Mouse (Mus musculus) frontal cortex, postnatal 36 days (tissue): ENCODE data around the gene Ccm2l.

Experiments
- DNase-seq, 2 experiments: peaks; one replicate each; pipeline ENCODE4 v3.0.0; 2022; ENCODE audit warnings: low spot score in 2 of 2

Ccm2l gene

DNA sequence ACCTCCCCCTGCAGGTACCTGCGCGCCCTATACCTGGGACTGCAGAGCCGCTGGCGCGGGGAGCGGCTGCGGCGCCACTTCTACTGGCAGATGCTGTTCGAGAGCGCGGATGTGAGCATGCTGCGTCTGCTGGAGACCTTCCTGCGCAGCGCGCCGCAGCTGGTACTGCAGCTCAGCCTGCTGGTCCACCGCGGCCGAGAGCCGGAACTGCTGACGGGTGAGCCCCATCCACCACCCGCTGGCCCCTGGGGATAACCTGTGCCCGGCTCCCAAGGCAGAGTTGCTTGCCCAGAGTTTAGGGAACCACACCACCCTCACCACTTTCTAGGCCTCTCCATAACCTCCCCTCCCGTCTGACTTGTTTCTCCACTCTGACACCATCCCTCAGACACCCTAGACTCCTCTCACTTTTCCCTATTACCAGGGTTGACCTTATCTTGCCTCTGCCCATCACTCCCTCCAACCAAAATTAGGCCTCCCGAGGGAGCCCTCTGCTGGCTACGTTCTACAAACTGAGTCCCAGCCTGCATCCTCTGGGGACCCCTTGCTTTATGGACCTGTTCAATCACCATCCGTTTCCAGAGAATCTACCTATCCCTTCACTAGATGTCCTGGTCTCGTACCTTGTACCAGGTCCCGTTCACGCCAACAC lies 12.9 kb upstream of the Ccm2l start:
- DNase-seq: no peak

DNA sequence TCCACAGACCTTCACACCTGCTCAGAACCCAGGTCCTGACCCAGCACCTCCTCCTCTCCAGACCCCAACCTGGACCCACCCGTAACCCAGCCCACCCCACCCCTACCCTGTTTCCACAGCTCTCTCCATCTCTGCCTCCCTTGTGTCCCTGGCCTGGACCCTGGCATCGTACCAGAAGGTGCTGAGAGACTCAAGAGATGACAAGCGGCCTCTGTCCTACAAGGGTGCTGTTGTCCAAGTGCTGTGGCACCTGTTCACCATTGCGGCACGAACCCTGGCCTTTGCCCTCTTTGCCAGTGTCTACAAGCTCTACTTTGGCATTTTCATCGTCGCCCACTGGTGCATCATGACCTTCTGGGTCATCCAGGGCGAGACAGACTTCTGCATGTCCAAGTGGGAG lies 11.9 kb upstream of the Ccm2l start:
- DNase-seq: no peak

DNA sequence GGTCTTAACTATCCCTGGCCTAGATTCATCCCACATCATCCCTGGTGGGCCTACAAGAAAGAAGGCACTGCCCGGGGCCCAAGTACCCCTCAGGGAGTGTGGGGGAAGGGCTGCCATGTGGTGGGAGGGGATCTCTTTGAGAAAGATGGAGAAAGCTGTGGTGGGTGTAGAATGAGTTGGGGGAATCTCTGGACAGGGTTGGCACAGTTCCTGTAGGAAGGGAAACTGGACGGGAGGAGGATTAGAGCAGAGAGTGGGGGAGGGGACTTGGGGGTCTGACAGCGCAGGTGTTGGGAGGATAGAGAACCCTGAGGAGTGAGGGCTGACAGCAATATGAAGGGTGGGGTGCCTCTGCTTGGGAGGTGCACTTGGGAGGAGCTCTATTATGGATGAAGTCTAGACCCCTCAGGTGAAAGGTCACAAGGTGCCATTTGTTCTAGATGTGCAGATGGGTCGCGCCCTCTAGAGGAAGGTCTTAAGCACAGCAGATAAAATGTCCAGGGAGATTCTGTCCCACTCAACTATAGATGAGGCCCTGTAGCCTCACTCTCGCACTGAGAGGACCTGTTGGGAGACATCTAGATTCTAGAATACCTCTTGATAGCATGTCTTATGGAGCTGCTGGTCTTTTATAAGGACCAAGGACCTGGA lies 10.4 kb upstream of the Ccm2l start:
- DNase-seq: no peak

DNA sequence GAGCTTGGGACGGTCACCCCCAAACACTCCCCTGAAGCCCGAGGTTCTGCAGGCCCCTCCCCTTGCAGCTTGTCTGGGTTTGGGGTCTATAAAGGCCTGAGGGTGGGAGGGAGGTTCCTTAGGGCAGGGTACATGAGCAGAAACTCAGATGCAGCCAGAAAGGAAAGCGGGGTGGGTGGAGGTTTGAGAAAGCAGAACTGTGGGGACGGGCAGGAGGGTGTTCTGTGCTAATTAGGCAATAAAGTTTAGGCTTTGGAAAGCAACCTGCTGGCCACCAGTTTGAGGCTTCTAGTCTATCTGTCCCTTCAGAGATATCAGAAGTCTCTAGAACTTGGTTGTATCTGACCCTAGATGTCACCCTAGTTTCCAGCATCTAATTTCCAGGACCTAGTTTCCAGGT lies 7.4 kb upstream of the Ccm2l start:
- no peak for DNase-seq

DNA sequence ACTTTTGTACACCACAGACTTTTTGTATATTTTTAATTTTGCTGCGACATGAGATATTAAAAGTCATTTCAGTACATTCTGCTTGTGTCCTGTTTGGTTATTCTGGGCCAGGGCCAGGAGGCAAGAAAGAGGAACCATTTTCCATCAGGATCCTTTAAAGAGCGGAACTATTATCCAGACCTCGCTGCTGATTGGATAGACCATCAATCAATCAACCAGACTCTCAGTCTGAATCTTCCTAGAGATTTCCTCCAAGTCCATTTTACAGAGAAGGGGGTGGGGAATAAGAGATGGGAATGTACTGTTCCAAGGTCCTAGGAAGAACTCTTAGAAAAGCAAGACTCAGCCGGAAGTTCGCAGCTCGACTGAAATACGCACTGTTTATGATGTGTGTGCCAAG lies 5.5 kb upstream of the Ccm2l start:
- no peak for DNase-seq

DNA sequence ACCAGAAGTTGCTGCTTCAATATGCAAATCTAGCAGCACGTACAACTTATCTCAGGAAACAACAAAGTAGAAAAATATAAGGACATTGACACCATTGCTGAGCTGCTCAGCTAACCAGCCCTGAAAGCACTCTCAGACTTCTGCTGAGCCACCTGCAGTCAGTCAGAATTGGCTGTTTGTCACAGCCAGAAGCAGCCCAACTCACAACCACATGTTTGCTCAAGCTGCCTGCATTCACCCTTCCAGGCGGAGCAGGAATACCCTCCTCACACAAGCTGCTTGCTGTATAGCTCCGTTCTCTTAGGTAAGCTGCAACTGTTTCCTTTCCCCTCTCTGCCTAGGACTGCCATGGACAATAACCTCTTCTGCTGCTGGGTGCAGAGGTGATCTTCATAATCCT lies 2.4 kb upstream of the Ccm2l start:
- DNase-seq: no peak

DNA sequence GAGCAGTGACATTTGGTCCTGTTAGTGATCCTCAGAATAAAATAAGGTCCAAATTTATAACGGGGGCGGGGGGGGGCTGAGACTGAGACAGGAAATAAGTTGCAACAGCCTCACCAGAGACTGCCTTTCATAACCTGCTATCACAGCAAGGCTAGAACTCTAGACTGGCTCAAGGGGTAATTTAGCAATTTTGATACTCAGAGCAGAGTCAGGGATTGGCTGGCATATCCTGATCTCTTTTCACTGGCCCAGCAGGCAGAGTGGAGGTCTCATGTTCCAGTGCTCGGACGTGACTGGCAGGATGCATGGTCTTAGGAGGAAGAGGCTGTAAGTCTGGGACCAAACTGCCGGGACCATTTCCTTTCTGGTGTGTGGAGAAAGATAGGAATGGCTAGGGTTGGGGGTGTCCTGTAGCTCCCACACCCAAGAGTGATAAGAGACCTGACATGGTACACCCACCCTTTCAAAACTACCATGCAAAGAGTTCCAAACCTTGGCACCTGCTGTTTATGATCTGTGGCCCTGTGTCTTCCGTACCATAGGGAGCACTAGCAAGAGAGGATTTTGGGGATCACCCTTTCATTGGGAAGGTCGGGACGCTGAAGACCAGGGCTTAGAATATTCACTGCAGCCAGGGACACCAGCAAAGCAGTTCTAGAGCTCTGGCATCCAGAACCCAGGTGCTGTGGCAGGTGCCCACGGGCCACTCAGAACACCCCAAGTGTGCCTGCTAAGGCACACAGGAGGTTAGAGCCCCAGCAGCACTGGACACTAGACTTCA lies 1.4 kb upstream of the Ccm2l start:
- no peak for DNase-seq

DNA sequence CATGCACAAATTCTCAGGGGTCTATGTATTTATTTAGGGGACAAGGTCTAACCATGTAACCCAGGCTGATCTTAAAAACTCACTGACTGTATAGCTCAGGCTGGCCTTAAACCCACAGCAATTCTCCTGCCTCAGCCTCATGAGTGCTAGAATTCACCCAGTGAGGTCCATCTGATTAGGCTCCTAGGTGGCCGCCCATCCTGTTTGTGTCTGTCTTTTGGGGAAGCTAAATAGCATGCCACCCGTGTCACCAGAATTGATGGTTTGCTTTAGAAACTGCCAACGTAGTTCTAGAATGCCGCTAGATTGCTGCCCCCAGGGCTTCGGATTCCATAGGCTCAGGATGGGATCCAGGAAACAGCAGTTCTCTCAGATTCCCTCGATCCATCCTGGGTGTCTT lies 1.2 kb downstream of the Ccm2l start:
- no peak for DNase-seq

DNA sequence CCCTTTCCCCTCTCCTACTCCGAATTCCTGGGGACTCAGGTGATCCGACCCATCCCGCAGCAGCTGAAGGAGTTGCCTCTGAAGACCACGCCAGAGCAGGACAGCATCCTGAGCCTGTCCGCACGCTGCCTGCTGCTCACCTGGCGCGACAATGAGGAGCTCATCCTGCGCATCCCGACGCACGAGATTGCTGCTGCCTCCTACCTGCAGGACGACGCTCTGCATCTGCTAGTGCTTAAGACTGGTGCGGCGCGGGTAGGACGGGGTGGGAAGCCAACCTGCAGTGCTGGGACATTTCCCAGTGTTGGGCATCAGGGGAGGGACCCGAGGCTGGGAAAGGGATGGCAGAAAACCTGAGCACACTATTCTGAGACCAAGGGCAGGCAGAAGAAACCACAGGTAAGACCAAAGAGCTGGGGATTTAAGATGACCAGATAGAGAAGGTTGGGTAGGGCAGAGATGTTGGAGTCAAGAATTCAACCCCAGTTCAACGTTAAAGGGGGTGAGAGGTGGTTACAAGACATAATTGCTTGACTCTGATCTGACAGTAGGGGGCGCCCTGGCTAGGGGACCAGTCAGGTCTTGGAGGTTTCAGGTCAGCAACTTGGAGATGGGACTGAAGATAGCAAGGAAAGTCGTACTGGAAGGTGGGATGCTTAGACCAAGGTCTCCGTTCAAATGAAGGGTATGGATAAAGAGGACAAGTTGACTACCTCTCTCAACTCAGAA lies 5.2 kb downstream of the Ccm2l start:
- DNase-seq: no peak

DNA sequence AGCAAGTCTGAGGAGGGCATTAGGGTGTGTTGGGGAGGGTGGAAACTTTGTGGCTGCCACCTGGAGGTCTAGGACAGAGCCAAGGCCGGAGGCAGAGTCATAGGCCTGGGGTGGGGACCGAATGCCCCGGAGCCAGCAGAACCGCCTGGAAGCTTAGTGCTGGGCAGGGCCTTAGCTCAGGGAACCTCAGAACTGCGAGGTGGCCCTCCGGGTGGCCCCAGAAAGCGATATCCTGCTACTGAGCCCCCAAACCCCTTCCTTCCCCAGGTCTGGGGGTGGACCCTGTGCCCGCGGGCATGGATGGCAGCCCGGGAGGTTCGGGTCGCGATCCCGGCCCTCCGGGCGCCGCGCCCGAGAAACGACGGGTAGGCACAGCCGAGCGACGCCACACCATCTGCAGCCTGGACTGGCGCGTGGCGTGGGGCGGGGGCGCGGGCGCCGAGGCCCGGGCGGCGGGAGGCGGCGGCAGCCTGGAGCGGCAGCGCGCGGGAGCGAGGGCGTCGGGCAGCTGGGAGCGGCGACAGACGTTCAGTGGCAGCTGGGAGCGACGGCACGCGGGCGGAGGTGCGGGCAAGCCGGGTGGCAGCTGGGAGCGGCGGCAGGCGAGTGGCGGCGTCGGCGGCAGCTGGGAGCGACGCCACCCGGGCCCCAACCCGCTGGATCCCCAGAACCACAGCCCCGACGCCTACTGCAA lies 5.9 kb downstream of the Ccm2l start:
- peak; percentile 61 to 62 for DNase-seq

DNA sequence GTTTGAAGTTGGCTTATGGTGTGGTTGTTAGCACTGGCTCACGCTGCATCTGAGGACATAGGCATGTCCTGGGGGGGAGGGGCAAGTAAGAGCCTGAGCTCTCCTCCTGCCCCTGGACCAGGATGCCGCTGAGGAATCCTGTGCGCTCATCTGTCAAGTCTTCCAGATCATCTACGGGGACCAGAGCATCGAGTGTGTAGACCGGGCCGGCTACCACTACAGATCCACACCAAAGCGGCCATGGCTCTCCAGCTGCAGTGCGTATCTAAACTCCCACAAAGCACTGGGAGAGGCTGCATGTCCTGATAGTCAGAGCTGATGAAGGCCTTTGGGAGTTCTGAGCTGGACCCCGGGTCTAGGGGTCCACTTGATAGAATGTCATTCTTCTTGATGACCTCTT lies 8.9 kb downstream of the Ccm2l start:
- no peak for DNase-seq

DNA sequence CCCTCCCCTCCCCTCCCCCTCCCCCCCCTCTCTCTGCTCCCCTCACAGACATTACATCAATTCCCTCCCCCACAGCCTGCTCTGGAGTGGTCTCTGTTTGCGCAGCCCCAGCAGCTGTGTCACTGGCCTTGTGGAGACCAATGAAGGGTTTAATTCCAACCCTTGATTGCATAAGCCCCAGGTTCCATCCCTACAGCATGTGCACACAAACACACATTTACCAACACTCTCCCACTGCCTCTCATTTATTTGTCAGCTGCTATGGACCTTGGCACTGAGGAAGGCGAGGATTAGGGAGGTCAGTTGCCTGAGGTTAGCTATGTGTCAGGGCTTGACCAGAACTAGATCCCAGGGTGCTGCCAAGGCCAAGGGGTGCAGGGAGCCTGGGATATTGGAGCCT lies 10.2 kb downstream of the Ccm2l start:
- DNase-seq: no peak

DNA sequence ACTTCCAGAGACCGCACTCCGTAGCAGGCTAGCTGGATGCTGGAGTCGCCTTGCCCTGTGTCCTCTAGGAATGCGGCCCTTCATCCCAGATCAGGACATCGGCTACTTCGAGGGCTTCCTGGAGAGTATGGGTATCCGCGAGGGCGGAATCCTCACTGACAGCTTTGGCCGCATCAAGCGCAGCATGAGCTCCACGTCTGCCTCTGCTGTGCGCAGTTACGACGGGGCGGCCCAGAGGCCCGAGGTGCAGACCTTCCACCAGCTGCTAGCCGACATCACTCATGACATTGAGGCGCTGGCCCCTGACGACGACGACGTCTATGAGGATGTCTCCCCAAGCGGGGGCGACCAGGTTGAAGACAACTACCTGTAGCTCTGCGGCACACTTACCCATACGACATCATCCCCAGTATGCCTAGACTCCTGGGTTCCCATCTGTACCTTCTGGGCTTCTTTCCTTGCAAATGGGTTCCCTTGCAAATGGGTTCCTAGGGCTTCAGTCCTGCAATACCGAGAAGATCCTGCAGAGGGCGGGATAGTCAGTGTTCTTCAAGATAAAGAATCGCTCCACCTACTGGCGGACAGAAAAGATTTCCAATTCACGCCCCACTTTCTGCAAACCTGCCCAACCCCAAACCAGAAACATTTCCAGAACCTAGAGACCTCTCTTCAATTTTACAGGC lies 15.2 kb downstream of the Ccm2l start:
- peak; percentile 79 to 83 for DNase-seq

DNA sequence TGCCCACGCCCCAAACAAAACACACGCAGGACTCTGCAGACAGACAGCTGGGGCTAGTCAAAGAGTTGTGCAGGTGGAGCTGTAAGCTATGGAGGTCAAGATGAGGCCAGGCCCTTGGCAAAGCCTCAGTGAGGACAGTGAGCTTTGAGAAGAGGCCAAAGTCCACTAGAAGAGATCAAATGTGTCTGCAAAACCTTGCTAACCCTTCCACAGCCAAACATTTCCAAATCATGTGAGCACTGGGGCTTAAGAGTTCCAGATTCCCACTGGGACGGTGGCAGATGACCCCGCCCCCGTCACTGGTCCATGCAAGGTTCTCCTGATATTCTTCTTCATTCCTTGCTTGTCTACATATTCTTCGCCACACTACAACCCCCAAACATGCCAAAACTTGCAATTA lies 16.1 kb downstream of the Ccm2l start:
- DNase-seq: no peak

DNA sequence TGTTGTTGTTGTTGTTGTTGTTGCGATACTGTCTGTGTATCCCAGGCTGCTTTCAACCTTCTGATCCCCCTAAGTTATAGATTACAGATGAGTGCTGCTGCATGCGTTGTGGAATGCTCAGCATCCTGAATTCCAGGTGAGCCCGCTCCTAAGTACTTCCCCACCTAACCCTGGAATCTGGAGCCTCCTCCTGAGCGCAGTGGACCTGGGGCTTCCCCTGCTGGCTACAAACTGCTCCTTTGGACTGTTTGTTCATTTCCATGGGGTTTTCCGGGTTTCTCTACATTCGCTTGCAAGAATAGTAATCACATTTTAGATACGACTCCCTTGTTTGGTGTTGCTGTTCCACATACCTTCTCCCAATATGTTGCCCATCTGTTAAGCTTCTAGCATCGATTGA lies 17.5 kb downstream of the Ccm2l start:
- DNase-seq: no peak

DNA sequence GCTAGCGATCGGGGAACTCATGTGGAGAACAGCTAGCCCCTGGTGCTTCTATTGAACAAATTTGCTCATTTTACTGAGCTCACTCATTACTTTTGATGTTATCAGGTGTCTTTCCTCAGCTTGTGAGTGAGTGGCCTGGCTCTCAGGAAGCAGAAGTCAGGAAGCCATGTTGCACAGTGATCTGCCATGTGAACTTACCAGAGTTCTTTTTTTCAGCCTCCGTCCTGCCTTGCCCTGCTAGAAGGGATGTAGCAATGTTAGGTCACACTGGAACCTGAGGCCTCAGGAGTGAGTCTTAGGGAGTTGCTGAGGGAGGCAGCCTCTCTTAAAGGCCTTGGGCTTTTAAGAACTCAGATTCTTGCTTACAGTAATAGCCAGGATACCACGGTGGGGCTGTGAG lies 18.1 kb downstream of the Ccm2l start:
- DNase-seq: no peak

DNA sequence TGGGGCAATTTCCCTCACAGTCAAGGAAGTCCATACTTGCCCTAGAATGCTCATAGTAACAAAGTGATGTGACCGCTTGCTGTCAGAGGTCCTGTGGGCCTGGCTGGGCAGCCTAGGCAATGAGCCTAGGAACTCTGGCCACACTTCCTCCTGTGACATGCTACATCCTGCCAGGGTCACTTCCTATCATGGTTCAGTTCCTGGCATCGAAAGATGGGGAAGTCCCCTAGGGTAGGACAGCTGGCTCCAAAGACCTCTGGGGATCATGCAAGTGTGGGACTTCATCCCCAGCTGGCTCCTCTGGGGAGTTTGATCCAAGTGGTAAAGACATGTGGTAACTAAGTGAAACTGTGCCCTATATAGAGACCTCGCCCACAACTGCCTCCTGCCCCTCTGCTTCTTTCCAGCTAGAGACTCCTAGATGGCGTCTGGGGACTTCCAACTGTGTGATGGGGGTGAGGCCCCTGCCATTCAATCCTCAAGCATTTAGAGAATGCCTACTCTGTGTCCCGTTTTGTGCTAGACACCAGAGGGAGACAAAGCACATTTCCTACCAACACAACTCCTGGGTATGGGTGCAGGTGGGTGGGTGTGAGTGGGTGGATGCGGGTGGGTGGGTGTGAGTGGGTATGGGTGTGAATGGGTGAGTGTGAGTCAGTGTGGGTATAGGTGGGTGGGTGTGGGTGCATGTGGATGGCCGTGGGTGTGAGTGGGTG lies 18.7 kb downstream of the Ccm2l start:
- no peak for DNase-seq

DNA sequence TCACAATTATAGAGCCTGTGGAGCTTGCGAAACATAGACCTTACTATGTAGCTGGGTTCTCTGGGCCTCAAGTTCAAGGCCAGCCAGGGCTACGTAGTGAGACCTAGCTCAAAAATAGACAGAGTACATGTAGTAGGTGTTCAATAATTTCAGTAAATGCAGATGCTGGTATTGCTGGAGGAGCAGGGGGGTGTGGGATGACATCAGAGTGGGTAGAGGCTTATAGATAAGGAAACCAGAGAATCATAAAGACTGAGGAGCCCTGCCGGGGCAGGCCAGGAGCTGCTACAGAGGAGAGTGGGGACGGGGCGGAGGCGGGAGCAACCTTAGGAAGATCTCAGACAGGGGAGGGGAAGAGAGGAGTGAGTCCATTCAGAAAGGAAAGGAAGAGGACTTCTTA lies 19.8 kb downstream of the Ccm2l start:
- DNase-seq: no peak

DNA sequence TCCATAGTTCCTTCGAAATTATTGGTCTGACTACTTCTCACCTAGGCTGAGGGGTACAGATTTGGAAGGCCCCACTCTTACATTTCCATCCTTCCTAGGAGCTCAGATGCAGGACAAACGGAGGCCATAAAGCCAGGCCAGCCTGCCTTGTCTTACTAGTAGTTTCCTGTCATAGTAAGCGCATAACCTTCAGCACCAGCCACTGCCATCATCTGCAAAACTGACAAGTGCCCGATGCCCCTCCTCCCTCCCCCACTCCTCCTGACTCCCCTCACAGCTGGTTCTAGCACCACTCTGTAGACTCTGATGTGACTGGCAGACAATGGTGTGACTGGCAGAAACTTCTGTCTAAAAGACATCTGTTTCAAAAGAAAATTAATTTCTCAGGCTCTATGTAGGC lies 20.4 kb downstream of the Ccm2l start:
- no peak for DNase-seq

DNA sequence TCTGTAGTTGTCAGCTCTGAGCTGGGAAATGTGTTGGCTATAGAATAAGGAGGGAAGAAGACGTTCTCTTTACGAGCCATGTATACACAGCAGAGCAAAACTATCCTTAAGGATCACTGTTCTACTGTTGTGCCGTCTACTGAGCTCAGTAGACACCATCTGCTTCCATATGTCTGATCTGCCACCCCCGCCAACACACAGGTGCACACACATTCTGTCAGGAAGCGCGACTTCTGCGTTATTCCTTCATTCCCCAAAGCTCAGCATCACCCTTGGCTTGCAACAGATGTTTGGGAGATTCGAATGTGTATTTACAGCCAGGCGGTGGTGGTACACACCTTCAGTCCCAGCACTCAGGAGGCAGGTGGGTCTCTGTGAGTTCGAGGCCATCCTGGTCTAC lies 21.3 kb downstream of the Ccm2l start:
- no peak for DNase-seq

DNA sequence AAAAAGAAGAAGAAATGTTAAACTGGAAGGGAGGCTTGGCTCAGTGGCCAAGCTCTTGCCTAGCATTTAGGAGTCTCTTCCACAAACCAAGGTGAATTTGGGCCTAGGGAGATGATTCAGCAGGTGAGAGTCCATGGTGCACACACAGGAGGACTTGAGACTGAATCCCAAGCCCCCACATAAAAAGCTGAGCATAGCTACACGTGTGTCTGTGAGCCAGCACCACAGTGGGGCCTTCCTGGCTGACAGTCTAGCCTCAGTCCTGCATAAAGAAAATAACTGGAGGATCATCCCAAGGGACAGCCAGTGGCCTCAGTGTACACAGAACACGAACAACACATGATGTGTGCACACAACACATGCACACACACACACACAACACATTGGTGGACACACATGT lies 23.6 kb downstream of the Ccm2l start:
- no peak for DNase-seq
